Mouse (Mus musculus) CH12.LX (cell line): Measurements from ENCODE around the gene Arsa.

Experiments
- CTCF ChIP-seq, 2 experiments: IDR thresholded peaks in 1 of 2; conservative IDR thresholded peaks in 1 of 2; 2 replicates each; pipeline ENCODE4 v1.5.1; 2011 to 2012; ENCODE audit warnings: low read depth in 2 of 2, low read length in 2 of 2, improper control_type of control experiment in 1 of 2, inconsistent platforms in 1 of 2, mild to moderate bottlenecking in 1 of 2, moderate library complexity in 1 of 2
- MAX ChIP-seq: IDR thresholded peaks from 2 replicates; pipeline ENCODE4 v1.6.1; 2011; ENCODE audit warnings: low read length, improper control_type of control experiment
- POLR2A ChIP-seq: IDR thresholded peaks from 2 replicates; pipeline ENCODE4 v1.6.1; 2011; ENCODE audit warnings: low read depth, mild to moderate bottlenecking, improper control_type of control experiment, low read length
- USF1 ChIP-seq: IDR thresholded peaks from 2 replicates; pipeline ENCODE4 v1.6.1; 2014; ENCODE audit warnings: low read depth, mild to moderate bottlenecking, inconsistent platforms, low read length, improper control_type of control experiment
- ZKSCAN1 ChIP-seq: IDR thresholded peaks from 2 replicates; pipeline ENCODE4 v1.6.1; 2012; ENCODE audit warnings: low read depth, inconsistent platforms, low read length, improper control_type of control experiment, borderline replicate concordance

DNA sequence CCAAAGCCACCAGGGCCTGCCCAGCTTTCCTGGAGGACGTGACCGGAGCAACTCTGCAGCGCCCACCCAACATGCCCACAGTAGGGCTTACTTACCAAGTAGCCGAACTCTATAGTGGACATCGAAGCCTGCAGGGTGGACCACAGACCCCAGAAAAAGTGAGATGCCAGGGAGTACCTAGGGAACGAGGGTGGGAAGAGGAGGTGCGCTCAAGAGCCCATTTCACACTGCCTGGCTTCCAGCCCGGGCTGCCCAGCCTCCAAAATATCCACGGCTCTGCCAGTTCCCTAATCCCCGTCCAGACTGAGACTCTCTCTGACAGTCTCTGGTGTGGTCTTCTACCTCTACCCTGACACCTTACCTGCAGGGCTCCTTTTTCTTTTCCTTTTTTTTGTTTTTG lies 50.5 kb downstream of the Arsa start:
- TF ChIP-seq ZKSCAN1 (no peak), POLR2A (no peak), MAX (no peak), USF1 (no peak), CTCF (conservative IDR thresholded peaks at IDR 0.05 in 1 of 2, IDR thresholded peaks at IDR 0.05 in 1 of 2; ENCODE audit: low read depth in 2 of 2, low read length in 2 of 2) (no peak)
